Mouse (Mus musculus): ENCODE data around the gene Krt72. TPM values are rescaled to one million over a fixed set of nuclear protein-coding genes. Genes with fewer than 3 reads are reported as not detected.

The Krt72 gene
- polyA plus RNA-seq, 1 experiment from 2014 or later = not detected

DNA sequence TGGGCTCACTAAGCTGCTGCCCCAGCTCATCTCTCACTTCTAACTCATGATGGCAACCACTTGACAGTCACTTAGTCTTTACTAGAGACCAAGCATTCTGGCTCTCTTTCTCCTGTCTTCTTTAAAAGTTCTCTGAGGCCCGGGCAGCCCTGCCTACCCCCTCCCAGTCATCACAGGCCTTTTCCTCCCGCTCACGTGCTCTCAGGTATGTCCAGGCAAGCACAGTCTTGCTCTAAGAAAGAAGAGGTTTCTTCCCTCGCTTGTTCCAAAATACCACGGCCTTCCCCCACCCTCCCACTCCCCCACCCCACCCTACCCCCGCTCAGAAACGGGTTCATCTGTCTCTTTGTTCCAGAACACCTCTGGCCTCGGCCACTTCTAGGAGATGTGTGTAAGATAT lies 16.0 kb downstream of the Krt72 start:
- Histone ChIP-seq H3K4me3 (no peak overlapping the region), H3K9ac (no peak overlapping the region), H3K4me2 (replicated peaks) (no peak overlapping the region), H3K9me3 (no peaks in the 10 kb centered on the region), H3K4me1 (no peaks in the 10 kb centered on the region), H3K36me3 (no peaks in the 10 kb centered on the region), H3K27ac (no peak overlapping the region), H3K27me3 (replicated peaks) (no peaks in the 10 kb centered on the region)
- ATAC-seq (ENCODE audit: low FRiP score, low read depth) = no peak
- WGBS = 61% methylated on average over 8 of the region's 8 CpGs

DNA sequence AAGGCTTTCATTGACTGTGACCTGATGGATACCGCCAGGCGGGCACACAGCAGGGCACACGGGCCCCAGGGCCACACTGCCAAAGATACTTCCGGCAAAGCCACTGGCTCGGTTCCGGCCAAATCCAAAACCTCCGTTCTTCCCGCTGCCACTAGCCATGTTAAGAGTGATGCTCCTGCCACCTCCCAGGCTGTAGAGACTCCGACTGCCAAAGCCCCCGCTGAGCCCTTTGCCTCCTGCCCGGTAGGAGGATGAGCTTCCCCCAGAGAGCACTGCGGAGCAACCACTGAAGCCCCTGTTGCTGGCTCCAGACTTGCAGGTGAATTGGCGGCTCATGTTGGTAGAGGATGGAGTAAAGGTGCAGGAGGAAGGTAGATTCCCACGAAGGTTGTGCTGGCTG lies 43.5 kb downstream of the Krt72 start, which contains the start of gene Krt71:
Krt71 (minus strand) TSS at position 399 of the 400 bp plus-strand sequence.
- Histone ChIP-seq H3K36me3 (no peaks in the 10 kb centered on the region), H3K4me1 (no peaks in the 10 kb centered on the region), H3K27me3 (replicated peaks) (0 out of 2 replicates have a peak, but pooled peaks cover 4% of the 10 kb centered on the region), H3K9ac (no peak within 1 kb of the TSS), H3K4me3 (no peak within 1 kb of the TSS), H3K27ac (no peak within 1 kb of the TSS), H3K4me2 (replicated peaks) (no peak within 1 kb of the TSS), H3K9me3 (no peaks in the 10 kb centered on the region)
- no peak for ATAC-seq (ENCODE audit: low FRiP score, low read depth)
- whole genome bisulfite sequencing = 55% methylated on average over 14 of the region's 14 CpGs

DNA sequence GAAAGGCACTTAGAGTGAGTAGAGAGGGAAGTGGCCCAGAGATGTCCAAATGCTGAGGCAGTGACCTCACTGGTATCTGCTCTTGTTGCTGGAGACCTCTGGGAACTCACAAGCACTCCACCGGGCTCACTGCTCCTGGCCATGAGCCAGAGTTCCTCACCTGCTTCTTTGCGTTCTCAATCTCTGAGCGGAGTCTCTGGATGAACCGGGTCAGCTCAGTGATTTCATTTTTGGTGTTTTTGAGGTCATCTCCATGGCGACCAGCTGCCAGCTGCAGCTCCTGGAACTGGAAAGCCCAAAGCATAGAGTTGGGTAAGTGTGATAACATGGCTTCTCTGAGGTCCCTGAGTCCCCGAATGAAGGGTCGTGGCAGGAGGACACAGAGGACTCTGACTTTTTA lies 48.5 kb downstream of the Krt72 start:
- Histone ChIP-seq H3K9me3 (no peaks in the 10 kb centered on the region), H3K9ac (no peak overlapping the region), H3K4me3 (no peak overlapping the region), H3K36me3 (no peaks in the 10 kb centered on the region), H3K27ac (no peak overlapping the region), H3K27me3 (replicated peaks) (0 out of 2 replicates have a peak, but pooled peaks cover 4% of the 10 kb centered on the region), H3K4me2 (replicated peaks) (no peak overlapping the region), H3K4me1 (no peaks in the 10 kb centered on the region)
- WGBS = 81% methylated on average over 7 of the region's 7 CpGs
- ATAC-seq (ENCODE audit: low FRiP score, low read depth) = no peak

DNA sequence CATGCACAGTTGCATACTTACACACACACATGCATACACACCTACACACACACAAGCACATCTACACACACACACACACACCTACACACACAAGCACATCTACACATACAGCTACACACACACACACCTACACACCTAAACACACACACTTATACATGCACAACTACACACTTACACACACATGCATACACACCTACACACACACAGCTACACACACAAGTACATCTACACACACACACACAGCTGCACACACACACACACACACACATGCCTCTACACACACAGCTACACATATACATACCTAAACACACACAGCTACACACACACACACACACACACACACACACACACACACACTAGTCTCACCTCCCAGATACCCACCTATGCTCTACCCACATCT lies 55.6 kb downstream of the Krt72 start:
- Histone ChIP-seq H3K9me3 (no peaks in the 10 kb centered on the region), H3K4me2 (replicated peaks) (no peak overlapping the region), H3K27me3 (replicated peaks) (no peaks in the 10 kb centered on the region), H3K36me3 (no peaks in the 10 kb centered on the region), H3K9ac (no peak overlapping the region), H3K27ac (no peak overlapping the region), H3K4me3 (no peak overlapping the region), H3K4me1 (no peaks in the 10 kb centered on the region)
- ATAC-seq (ENCODE audit: low FRiP score, low read depth) = no peak

Other genes with a start within 250 kb of the Krt72 start
- gene Krt82, start 235.8 kb downstream of the Krt72 start, polyA plus RNA-seq (2016; fragmentation: Nextera tagmentation; extraction: Ambion mirVana) = not detected in 2 replicates
- gene Krt90, start 223.5 kb downstream of the Krt72 start, polyA plus RNA-seq (2016; fragmentation: Nextera tagmentation; extraction: Ambion mirVana) = 0.28 and 0.58 TPM in 2 replicates
- not detected in 2 replicates for gene Krt75, start 212.6 kb downstream of the Krt72 start, polyA plus RNA-seq (2016; fragmentation: Nextera tagmentation; extraction: Ambion mirVana)
- not detected in 2 replicates for gene Gm5414, start 158.3 kb downstream of the Krt72 start, polyA plus RNA-seq (2016; fragmentation: Nextera tagmentation; extraction: Ambion mirVana)
- not detected in 2 replicates for gene Gm5478, start 139.1 kb downstream of the Krt72 start, polyA plus RNA-seq (2016; fragmentation: Nextera tagmentation; extraction: Ambion mirVana)
- gene Krt6b, start 106.2 kb downstream of the Krt72 start, polyA plus RNA-seq (2016; fragmentation: Nextera tagmentation; extraction: Ambion mirVana) = not detected in 2 replicates
- 0.08 TPM in 1 of 2 replicates, not detected in the other for gene Krt6a, start 92.2 kb downstream of the Krt72 start, polyA plus RNA-seq (2016; fragmentation: Nextera tagmentation; extraction: Ambion mirVana)
- gene Krt5, start 73.6 kb downstream of the Krt72 start, polyA plus RNA-seq (2016; fragmentation: Nextera tagmentation; extraction: Ambion mirVana) = 12.9 and 13.7 TPM in 2 replicates
- gene Krt71, start 43.4 kb downstream of the Krt72 start, polyA plus RNA-seq (2016; fragmentation: Nextera tagmentation; extraction: Ambion mirVana) = not detected in 2 replicates
- 0.27 and 0.34 TPM in 2 replicates for gene Krt73, start 15.9 kb upstream of the Krt72 start, polyA plus RNA-seq (2016; fragmentation: Nextera tagmentation; extraction: Ambion mirVana)
- not detected in 2 replicates for gene Krt2, start 31.7 kb upstream of the Krt72 start, polyA plus RNA-seq (2016; fragmentation: Nextera tagmentation; extraction: Ambion mirVana)
- gene Krt1, start 64.3 kb upstream of the Krt72 start, polyA plus RNA-seq (2016; fragmentation: Nextera tagmentation; extraction: Ambion mirVana) = 1.6 and 2.5 TPM in 2 replicates
- not detected in 2 replicates for gene Krt77, start 83.2 kb upstream of the Krt72 start, polyA plus RNA-seq (2016; fragmentation: Nextera tagmentation; extraction: Ambion mirVana)
- not detected in 2 replicates for gene Krt76, start 106.5 kb upstream of the Krt72 start, polyA plus RNA-seq (2016; fragmentation: Nextera tagmentation; extraction: Ambion mirVana)
- not detected in 2 replicates for gene Krt4, start 138.3 kb upstream of the Krt72 start, polyA plus RNA-seq (2016; fragmentation: Nextera tagmentation; extraction: Ambion mirVana)
- gene Krt79, start 153.9 kb upstream of the Krt72 start, polyA plus RNA-seq (2016; fragmentation: Nextera tagmentation; extraction: Ambion mirVana) = 0.18 TPM in 1 of 2 replicates, not detected in the other
- 0.05 TPM in 1 of 2 replicates, not detected in the other for gene Krt78, start 167.8 kb upstream of the Krt72 start, polyA plus RNA-seq (2016; fragmentation: Nextera tagmentation; extraction: Ambion mirVana)
- gene Krt8, start 218.0 kb upstream of the Krt72 start, polyA plus RNA-seq (2016; fragmentation: Nextera tagmentation; extraction: Ambion mirVana) = 5.4 and 6.8 TPM in 2 replicates
- 4.1 and 4.2 TPM in 2 replicates for gene Krt18, start 241.7 kb upstream of the Krt72 start, polyA plus RNA-seq (2016; fragmentation: Nextera tagmentation; extraction: Ambion mirVana)

Data from neural tube, embryonic 12.5 days (tissue).